Mouse (Mus musculus) kidney, adult 2 months (tissue): ENCODE data around the gene Tctn1. TPM values are rescaled to one million over a fixed set of nuclear protein-coding genes. Genes with fewer than 3 reads are reported as not detected.

Experiments
- DNase-seq: peaks from one replicate; pipeline ENCODE4 v3.0.0; 2021
- H3K27ac ChIP-seq: fragments of 200-500 bp; 2 replicates; pipeline ENCODE4 v1.5.1; 2012; ENCODE audit warnings: low read depth, low read length, control low read depth, inconsistent platforms; ENCODE audit not compliant: insufficient read depth
- H3K27me3 ChIP-seq: fragments of 200-500 bp; replicated peaks from 2 replicates; pipeline ENCODE4 v1.6.1; 2012; ENCODE audit warnings: mild to moderate bottlenecking, moderate library complexity, low read length, inconsistent platforms; ENCODE audit not compliant: control insufficient read depth, insufficient read depth
- H3K36me3 ChIP-seq: fragments of 200-500 bp; 2 replicates; pipeline ENCODE4 v1.6.1; 2012; ENCODE audit warnings: mild to moderate bottlenecking, moderate library complexity, low read length, inconsistent platforms; ENCODE audit not compliant: control insufficient read depth, insufficient read depth
- H3K4me1 ChIP-seq: fragments of 200-500 bp; 2 replicates; pipeline ENCODE4 v1.6.1; 2011; ENCODE audit warnings: low read length; ENCODE audit not compliant: control insufficient read depth, insufficient read depth
- H3K4me3 ChIP-seq: fragments of 200-500 bp; 2 replicates; pipeline ENCODE4 v1.5.1; 2011; ENCODE audit warnings: mild to moderate bottlenecking, low read depth, low read length, control low read depth; ENCODE audit not compliant: insufficient read depth
- CTCF ChIP-seq: fragments of 200-500 bp; conservative IDR thresholded peaks from 2 replicates; pipeline ENCODE4 v1.5.1; 2011; ENCODE audit warnings: low read depth, mild to moderate bottlenecking, control low read depth, low read length, moderate library complexity, mixed read lengths; ENCODE audit not compliant: insufficient read depth, insufficient read length
- POLR2A ChIP-seq: fragments of 200-500 bp; IDR thresholded peaks from one replicate; pipeline ENCODE4 v1.6.1; 2011; ENCODE audit warnings: low read depth, low read length, control low read depth
- WGBS: fragments of 180-500 bp; shearing (Covaris S2); methylation state at CpG from one replicate; pipeline ENCODE4 v1.1.7; 2018; 5-methylcytosine and 5-hydroxymethylcytosine counted together
- polyA plus RNA-seq: library from polyadenylated mRNA; depleted of rRNA; stranded (reverse); fragments of >200 nt; gene quantifications from 2 replicates; pipeline ENCODE4 v1.2.3, GENCODE M21; 2012

The Tctn1 gene
- polyA plus RNA-seq, 1 experiment, result 18.2 TPM

GRCm38 (mm10) chr5:122235196-122235836 lies 28.9 kb downstream of the Tctn1 start:
- DNase-seq, result no peak
- Histone ChIP-seq H3K36me3 (no peaks in the 10 kb centered on the region), H3K4me3 (no peak overlapping the region), H3K4me1 (peaks cover 1% of the 10 kb centered on the region; the same call in 1 of the 2 replicates), H3K27me3 (no peaks in the 10 kb centered on the region), H3K27ac (no peak overlapping the region)
- TF ChIP-seq CTCF (no peak), POLR2A (no peak)
- 49% methylated on average over 9 of the region's 9 CpGs for WGBS

- H3K4me3 ChIP-seq, result no peak overlapping the region
- no peak for TF ChIP-seq CTCF
- TF ChIP-seq POLR2A, result no peak
- no peak overlapping the region for H3K27ac ChIP-seq
- no peak for DNase-seq
- H3K27me3 ChIP-seq, result no peaks in the 10 kb centered on the region
- no peaks in the 10 kb centered on the region for H3K36me3 ChIP-seq
- WGBS, result 76% methylated on average over 9 of the region's 9 CpGs
- H3K4me1 ChIP-seq, result no peaks in the 10 kb centered on the region
Measured at GRCm38 (mm10) chr5:122234319-122235195, 29.7 kb downstream of the Tctn1 start.

- Histone ChIP-seq H3K4me1 (no peaks in the 10 kb centered on the region), H3K27ac (no peak overlapping the region), H3K4me3 (no peak overlapping the region), H3K27me3 (no peaks in the 10 kb centered on the region), H3K36me3 (no peaks in the 10 kb centered on the region)
- DNase-seq, result no peak
- TF ChIP-seq CTCF, result no peak
- no peak for TF ChIP-seq POLR2A
- 79% methylated on average over 12 of the region's 12 CpGs for WGBS
Measured at GRCm38 (mm10) chr5:122233695-122234094, 30.6 kb downstream of the Tctn1 start.

- Histone ChIP-seq H3K4me1 (no peaks in the 10 kb centered on the region), H3K27me3 (no peaks in the 10 kb centered on the region), H3K27ac (no peak overlapping the region), H3K36me3 (no peaks in the 10 kb centered on the region), H3K4me3 (no peak overlapping the region)
- no peak for DNase-seq
- TF ChIP-seq POLR2A (no peak), CTCF (no peak)
- WGBS, result 81% methylated on average over 14 of the region's 14 CpGs
Measured at GRCm38 (mm10) chr5:122233077-122233581, 31.1 kb downstream of the Tctn1 start.

- Histone ChIP-seq H3K36me3 (no peaks in the 10 kb centered on the region), H3K27ac (peak overlapping the region; percentile 62), H3K4me1 (no peaks in the 10 kb centered on the region), H3K27me3 (no peaks in the 10 kb centered on the region), H3K4me3 (no peak overlapping the region)
- TF ChIP-seq CTCF, result no peak
- TF ChIP-seq POLR2A, result no peak
- 43% methylated on average over 5 of the region's 5 CpGs for WGBS
- peak; percentile 47 for DNase-seq
Measured at GRCm38 (mm10) chr5:122232004-122232403, 32.3 kb downstream of the Tctn1 start.

- Histone ChIP-seq H3K4me3 (no peak overlapping the region), H3K27ac (no peak overlapping the region; the same call in 1 of the 2 replicates), H3K36me3 (no peaks in the 10 kb centered on the region), H3K27me3 (no peaks in the 10 kb centered on the region), H3K4me1 (no peaks in the 10 kb centered on the region)
- TF ChIP-seq CTCF (no peak), POLR2A (no peak)
- 65% methylated on average over 6 of the region's 6 CpGs for WGBS
- no peak for DNase-seq
Measured at GRCm38 (mm10) chr5:122231431-122231830, 32.8 kb downstream of the Tctn1 start.

GRCm38 (mm10) chr5:122230816-122231215 lies 33.4 kb downstream of the Tctn1 start:
- TF ChIP-seq POLR2A (no peak), CTCF (no peak)
- Histone ChIP-seq H3K4me3 (no peak overlapping the region), H3K36me3 (no peaks in the 10 kb centered on the region), H3K27ac (no peak overlapping the region), H3K27me3 (no peaks in the 10 kb centered on the region), H3K4me1 (no peaks in the 10 kb centered on the region)
- no peak for DNase-seq
- over 99% methylated on average over 4 of the region's 4 CpGs for WGBS
